Mouse (Mus musculus) layer of hippocampus, postnatal 10 days (tissue): Measurements from ENCODE around the gene Gpatch2. TPM values are rescaled to one million over a fixed set of nuclear protein-coding genes. Genes with fewer than 3 reads are reported as not detected.

ENCODE experiments used
- DNase-seq, 2 experiments: peaks; one replicate each; pipeline ENCODE4 v3.0.0; 2021; ENCODE audit warnings: low spot score in 2 of 2
- long read RNA-seq: library from polyadenylated mRNA; stranded (forward); transcript quantifications from one replicate; pipeline ENCODE4 v2.0.0, GENCODE M21; 2023
- total RNA-seq, 2 experiments: library from RNA; stranded (reverse); gene quantifications; 2 replicates each; pipeline ENCODE4 v1.2.3; 2021

Gene Gpatch2
- 10 to 100 TPM; 20.2 to 25.9 TPM for total RNA-seq
- long read RNA-seq, full-length matches to known transcripts = 3 of 6 reads
- long read RNA-seq, partial matches to known transcripts = 2 of 6 reads
- long read RNA-seq, other reads (novel, unspliced or antisense) = 1 of 6 reads

DNA sequence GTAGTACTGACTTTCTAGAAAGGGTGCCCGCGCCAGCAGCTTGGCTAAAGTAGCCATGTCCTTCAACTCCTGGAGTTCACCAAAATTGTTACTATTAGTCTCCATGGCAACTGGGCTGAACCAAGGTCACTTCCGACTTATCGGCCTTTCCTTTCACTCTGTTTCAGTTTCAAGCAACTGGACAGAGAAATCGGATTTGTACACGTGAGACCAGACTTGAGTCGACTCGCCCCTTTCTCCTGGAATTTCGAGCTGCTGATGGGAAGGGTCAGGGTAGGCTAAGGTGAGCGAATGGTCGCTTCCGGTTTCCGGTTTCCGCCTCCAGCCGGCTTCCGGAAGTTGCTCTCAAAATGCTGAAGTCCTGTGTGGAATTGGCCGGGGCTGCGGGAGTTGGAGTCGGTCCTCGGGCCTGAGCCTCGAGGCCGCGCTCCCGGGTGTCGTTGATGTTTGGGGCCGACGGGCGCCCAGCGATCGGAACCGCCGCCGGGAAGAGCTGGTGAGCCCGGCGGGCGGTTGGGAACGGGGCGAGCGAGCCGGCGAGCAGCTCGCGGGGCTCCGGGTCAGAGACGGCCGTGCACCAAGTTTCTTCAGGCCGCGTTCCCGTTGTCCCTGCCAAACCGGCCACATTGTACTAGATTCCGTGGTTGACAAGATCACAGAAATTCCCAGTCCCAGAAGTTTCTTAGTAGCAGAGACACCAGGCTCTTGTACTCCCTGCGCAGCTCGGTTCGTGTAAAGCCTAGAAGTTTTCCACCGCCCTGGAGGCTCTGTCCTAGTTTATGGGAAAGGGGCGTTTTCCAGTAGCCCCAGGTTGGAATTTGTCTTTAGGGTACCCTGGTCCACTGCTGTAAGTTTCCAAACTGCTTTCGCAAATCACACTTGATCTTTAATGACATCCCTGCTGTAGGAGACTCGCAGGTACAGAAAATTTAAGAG, at the start of gene Gpatch2, which contains the start of gene Spata17:
Gene Gpatch2, plus strand, starts transcription at position 328 of the 936 bp plus-strand sequence.
Gene Spata17, minus strand, starts transcription at position 285 of the 936 bp plus-strand sequence.
- peak; percentile 75 to 76 for DNase-seq

DNA sequence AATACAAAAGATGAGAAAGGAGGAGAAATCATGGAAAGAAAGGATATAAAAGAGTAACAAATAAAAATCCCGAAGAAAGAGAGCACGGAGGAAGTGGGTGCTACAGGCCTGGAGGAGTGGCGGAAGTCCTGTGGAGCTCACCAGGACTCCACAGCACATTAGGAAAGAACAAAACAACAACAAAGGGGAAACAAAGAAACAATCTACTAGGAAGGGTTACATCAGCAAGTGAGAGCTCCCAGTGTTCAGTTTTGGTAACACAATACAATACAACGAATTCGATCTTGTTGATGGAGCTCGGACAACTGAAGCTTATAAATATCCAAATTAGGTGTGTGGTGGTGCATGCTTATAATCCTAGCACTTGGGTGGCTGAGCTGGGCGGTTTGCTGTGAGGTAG, 45.7 kb upstream of the Gpatch2 start:
- no peak for DNase-seq

DNA sequence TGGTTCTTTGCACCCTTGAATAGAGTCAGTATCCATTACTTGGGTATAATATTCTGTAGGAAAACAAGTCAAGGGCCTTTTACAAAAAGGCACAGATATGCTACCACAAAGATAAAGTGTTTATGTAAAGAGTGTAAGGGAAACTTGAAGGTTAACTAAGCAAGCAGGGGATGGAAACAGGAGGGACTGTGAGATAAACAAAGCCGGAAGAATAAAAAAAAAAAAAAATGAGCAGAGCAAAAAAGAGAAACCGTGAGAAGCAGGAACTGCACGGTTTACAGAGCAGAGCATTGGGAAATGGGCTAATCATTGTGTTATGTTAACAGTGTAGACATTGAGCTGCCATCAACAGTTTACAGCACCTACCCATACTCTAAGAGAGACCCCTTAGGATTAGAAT, 44.9 kb upstream of the Gpatch2 start:
- DNase-seq = no peak

DNA sequence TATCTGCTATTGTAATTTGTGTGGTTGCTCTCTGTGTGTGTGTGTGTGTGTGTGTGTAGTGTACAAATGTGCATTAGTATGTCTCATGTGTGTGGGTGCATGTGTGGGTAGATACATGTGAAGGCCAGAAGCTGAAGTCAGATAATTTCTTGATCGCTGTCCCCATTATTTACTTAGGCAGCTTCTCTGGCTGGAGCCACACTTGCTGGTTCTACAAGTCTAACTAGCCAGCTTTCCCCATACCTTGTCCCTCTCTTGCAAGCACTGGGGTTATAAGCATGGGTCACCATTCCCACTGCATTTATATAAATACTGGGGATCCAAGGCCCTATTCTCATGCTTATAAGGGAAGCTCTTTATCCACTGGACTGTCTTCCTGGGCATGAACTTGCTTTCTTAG, 39.3 kb upstream of the Gpatch2 start:
- DNase-seq = no peak

DNA sequence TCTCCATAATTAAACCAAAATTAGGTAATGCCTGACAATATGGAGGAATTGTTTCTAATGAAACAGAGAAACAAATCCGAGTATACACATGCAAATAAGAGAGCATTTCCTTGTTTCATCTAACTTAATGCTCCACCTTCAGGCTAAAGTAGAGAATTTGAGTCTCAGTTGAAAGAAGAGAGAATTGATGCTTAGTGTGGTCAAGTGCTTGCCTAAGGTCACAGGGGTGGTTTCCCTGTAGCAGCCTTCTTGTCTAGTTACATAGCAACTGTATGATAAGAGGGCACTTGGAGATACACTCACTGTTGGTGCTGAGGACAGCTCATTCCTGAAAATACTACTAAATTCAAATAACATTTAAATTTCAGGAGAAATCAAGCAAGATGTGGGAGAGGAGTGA, 36.8 kb upstream of the Gpatch2 start:
- DNase-seq = no peak

DNA sequence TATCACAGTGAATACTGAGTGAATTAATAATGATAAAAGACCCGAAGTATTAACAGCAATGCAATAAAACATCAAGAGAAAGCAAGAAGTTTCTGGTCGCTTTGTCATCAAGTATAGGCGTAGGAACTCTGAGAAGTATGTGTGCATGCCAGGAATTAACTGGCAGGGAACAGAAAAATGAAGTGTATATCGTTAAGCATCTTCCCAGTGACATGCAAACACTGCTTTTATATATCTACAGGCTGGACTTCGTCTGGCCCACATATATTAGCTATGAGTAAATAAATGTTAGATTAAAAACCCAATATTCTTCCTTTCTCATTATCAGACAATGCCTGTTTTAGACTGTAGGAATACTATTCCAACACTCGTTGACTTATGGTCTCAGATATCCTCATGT, 9.8 kb upstream of the Gpatch2 start:
- no peak for DNase-seq

DNA sequence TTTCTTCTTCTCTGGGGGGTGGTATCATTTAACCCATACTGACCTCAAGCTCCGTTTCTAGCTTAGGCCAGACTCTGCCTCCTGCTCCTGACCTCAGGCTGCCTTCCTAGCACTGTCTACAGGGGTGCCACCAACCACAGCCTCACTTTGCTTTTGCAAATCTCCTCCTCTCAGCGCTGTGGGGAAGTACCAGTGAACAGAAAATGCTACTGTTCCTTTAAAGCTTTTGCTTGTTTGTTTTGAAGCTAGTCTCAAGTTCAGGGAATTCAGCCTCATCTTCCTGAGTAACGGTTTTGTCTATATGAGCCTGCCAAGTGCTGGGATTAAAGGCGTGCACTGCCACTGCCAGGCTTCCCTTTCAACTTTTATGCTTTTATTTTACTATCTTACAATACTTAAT, 5.8 kb upstream of the Gpatch2 start:
- DNase-seq = no peak

DNA sequence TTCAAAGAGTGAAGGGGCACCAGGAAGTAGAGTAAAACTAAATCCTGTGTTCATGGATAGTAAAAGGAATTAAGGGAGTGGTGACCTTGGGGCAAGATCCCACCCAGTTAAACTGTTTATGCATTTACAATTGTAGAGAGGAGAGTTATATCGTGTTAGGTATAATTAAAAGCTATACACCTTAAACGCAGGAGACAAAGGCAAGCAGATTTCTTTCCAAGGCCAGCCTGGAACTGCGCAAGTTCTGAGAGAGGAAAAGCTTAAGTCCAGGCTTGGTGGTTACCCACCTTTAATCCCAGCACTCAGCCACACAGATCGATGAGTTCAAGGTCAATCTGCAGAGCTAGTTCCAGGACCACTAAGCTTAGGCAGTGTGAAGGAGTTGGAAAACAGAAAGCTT, 4.6 kb upstream of the Gpatch2 start:
- DNase-seq = no peak

DNA sequence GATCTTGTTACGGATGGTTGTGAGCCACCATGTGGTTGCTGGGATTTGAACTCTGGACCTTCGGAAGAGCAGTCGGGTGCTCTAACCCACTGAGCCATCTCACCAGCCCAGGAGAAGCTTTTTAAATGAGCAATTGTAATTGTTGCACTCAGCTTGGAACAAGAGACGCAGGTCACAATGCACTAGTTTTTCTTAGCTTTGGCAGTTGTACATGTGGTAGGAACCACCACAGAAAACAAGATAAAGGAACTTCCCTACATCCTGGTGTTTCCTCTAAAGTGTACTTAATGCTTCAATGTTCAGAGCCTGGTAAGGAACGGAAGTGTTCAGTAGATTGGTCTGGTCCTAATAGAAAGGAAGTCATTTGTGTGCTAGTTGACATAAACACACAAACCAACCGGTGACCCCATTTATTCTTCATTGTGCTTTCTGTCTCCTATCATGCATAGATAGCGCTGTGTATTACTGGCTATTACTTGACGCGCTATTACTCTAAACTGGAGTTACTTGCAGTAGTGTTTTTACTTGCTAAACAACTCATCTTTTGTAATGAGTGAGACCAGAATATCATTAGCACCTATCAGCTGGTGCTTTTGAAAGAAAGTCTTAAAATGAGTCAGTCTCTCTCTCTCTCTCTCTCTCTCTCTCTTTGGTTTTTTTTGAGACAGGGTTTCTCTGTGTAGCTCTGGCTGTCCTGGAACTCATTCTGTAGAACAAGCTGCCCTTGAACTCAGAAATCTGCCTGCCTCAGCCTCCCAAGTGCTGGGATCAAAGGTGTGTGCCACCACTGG, 1.5 kb downstream of the Gpatch2 start:
- DNase-seq = no peak

DNA sequence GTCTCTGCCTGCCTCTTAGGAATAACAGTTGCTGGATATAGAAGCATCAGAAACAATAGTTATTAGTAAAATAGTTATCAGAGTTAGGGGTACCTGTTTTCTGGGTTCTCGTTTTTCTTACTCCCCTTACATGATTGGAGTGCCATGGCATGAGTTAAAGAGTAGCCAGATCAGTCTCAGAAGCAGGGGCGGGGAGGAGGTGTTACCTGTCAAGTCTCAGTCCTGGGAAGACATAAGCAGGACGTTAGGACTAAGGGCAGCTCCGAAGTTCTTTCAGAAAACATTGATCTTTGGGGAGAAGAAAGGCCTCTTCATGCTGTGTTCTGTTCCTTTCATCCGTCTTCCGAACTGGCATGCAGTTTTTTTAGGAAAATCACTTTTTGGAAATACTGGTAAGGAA, 5.4 kb downstream of the Gpatch2 start:
- DNase-seq = no peak

DNA sequence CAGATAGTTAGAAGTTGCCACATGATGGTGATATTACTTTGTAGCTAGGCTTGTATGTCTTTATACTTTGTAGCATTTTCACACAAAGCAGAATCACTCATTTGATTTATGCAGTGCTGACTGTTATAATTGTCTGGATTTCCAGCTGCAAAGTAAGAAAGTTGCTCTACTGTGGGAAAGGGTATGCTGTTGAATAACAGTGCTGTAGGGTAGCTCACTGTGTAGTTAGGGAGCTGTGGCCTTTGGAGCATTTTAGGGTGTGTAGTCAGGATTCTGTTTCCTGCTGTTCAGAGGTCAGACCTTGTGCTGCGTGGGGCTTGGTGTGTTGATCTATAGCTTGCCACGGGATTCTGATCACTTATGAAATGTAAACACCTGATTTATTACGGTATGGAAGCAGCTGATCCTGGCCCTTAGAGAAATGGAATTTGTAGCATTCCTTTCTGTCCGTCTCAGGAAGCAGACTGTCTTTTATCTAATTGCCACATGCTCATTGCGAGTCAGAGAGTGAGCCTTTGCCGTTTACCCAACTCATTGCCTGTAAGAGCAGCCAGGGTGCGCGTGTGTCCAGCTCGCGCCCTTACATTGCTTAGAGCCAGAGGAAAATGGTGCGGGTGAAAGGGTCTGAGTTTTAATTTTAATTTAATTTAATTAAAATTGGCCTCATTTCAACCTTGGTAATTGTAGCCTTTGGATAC, 11.2 kb downstream of the Gpatch2 start:
- DNase-seq = no peak

DNA sequence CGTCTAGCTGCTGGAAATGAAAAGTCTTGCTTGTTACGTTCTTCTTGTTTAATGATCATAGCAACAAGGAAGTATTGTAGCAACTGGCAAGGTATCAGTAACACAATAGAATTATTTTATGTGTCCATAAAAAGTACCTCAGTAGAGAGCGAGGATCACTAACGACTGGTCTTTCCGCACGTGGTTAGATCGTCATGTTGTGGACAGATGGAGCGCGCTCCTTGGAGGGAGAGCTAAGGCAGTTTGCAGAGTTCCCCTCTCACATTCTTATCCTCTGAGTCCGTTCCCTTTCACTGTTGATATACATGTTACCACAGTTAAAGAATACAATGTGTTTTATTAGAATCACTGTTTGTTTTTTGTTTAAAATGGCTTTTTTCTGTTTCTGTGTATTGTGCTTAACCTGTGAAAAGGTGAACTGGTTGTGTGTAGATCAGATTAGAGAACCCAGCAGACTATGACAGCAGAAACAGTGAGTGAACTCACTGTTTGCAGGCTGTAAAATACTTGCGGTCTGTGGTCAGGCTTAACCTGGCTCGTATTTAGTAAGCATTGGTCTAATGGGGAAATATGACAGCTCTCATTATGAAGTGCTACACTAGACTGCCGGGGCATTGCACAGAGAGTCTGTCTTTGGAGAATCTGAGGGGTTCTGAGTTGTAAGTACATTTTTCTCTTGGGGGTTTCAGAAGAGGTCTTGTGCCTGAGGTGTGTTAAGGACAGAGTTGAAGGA, 13.3 kb downstream of the Gpatch2 start:
- DNase-seq = no peak

DNA sequence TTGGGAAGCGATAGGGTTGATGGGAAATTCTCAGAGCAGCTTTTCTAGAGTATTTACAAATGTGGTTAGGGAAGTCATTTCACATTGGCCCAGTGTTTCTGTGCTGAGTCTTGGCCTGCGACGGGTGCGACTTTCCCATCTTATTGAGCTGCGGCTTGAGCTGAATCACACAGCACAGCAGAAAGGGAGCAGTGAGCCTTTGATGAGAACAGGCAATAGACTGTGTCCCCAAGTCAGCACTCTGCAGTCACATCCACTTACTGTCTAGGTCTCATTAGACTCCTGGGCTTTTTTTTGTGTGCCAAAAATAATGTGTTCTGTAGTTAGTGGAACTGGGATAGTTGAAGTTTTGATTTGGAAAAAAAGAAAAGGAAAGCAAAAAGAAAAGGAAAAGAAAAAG, 14.9 kb downstream of the Gpatch2 start:
- no peak for DNase-seq

DNA sequence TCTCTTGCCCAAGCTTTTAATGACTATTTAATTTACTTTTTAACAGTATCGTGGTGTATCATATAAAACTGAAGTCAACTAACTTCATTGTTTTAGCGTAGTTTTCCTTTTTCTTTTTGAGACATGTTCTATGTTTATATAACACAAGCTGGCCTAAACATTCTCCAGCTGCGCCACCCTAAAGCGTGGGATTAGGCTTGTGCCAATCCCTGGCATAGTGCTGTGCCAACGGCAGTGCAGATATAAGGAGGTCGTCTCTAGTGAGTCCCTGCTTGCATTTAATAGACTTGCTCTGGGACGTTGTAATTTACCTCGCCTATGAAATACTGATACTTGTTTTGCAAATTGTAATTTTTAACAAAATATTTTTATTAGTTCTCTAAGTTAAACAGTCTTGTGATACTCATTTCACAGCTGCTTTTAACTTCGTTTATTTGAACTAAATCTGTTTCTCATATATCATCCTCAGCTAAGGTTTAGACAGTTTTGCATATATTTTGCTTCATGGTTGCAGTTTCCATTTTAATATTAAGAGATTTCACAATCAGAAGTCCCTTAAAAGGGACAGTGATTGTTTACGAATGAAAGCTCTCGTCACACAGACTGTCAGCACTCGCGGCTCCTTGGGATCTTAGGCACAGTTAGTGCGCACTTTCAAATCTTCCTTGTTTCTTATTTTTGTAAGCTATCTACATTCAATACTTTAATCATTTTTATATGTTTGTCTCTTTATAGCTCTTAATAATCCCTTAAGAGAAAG, 17.1 kb downstream of the Gpatch2 start:
- no peak for DNase-seq

DNA sequence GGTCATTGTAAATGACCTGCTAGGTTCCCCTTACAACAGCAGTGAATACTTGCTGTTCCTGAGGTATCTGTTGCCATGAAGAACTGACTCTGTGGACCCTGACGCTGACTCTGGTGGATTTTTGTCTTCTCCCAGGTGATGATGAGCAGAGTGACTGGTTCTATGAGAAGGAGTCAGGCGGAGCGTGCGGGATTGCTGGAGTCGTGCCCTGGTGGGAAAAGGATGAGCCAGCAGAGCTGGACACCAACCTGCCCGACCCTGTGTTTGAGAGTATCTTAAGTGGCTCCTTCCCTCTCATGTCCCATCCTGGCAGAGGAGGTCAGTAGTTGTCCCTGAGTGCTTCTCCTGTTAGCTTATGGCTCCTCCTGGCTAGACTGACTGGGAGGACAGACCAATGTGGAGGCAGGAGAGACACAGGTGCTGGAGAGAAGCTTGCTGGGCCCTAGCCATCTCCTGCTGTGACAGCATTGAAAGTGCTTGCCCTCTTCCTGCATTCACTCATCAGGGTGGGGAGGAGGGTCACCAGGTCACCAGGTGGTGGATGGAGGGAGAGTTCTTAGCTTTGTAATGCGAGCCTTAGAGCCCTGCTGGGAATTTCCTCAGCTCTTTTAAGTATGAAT, 17.8 kb downstream of the Gpatch2 start:
- no peak for DNase-seq

DNA sequence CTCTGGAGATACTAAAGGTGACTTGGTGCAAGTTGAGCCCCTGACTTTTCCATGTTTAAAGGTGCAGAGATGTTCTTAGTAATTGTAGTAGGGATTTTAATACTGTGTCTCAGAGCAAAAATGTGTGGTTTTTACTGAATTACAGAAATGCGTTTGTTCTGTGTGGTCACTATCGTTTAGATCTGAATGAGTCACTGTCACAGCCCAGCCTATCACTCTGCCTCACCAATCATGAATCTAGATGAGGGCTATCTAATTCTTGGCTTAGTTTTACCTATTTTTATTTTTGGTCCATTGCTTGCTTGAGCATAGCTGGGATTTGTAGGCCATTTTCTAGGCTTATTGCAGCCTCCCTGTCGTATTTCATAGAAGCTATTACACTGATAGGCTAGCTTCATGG, 19.9 kb downstream of the Gpatch2 start:
- no peak for DNase-seq

DNA sequence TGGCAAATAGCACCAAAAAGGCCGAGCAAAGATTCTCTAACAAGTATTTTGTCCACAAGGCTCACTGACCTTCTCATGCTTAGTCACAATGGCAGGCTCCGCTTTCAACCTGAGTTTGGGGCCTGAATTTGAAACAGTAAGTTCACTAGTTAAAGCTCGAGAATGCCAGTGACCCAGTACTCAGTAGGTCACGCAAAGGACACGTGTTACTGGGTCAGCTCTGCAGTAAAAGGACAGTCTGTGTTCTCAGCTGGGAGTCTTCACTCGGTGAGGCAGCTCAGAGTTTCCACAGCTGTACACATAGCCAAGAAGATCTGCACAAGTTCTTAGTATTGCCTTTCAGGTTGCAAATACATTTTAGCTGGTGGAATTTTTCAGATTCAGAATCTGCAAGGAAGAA, 21.0 kb downstream of the Gpatch2 start:
- no peak for DNase-seq

DNA sequence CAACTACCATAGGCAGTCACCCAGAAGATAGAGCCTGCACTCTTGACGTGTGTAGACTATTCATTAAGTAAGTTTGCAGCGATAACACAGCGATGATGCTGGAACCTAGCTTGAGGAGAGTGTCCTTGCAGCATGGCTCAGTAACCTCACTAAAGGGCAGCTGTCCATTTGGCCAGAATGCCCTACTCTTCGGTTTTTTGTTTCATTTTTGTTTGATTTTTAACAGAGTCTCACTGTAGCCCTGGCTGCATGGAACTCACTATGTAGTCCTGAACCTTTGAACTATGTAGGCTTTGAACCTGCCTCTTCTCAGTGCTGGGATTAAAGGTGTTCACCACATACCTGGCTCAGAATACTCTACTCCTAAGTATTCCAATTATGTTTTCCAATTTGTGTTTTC, 22.8 kb downstream of the Gpatch2 start:
- no peak for DNase-seq

DNA sequence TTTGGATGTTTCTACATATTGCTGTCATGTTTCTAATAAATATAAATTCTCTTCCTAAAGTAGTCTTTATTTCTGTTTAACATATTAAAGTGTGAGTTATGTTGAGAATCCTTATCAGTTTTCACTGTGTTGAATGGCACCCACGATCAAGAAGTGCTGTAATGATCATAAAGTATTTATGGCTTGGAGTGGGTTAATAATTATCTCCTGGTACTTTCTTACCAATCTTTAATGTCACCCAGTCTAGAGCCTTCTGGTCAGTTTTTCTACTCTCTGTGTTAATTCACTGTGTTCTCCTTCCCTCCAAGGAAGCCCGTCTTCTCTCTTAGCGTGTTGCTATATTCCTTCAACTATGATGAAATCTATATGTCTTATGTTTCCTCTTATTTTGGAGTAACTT, 25.0 kb downstream of the Gpatch2 start:
- no peak for DNase-seq

DNA sequence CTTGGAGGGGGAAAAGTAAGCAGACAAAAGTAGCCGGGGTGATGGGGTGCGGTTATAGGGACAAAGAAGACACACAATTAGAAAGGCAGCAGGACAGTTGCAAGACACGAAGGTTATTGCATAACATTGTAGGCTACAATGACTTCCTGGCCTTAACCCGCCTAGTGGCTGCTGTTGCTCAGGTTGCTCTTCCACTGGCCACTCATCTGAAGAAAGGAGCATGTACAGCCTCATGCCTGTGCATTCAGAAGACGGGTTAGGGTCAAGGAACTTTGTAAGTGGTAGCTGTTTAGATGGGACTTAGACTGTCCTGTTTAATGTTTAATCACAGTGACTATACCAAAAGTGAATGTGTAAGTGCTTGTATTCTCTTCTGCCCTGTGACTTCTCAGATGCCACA, 26.0 kb downstream of the Gpatch2 start:
- DNase-seq = no peak
